ENCODE assay signal across 5 mouse cellular contexts in genomic region chr15:78588049-78588448, GRCm38 (mm10). TPM values are rescaled to one million over a fixed set of nuclear protein-coding genes. Genes with fewer than 3 reads are reported as not detected.
"Had no signal": no experiment of that assay in that cellular context is flagged by ENCODE, and none has a peak within 500 bp of the region (broad histone marks: within the 10 kb centered on the region; RNA-seq: fewer than 3 reads in every experiment).

No protein-coding gene starts in this region.

- H3K4me2 ChIP-seq: limb, embryonic 13.5 days; lung, embryonic 15.5 days; midbrain, embryonic 13.5 days had no signal

- H3K9me3 ChIP-seq: lung, embryonic 15.5 days had no signal

- H3K36me3 ChIP-seq: limb, embryonic 13.5 days; lung, embryonic 15.5 days; midbrain, embryonic 13.5 days had no signal

- H3K27me3 ChIP-seq: lung, embryonic 15.5 days; midbrain, embryonic 13.5 days had no signal

- H3K27ac ChIP-seq: kidney, postnatal 0 days; limb, embryonic 13.5 days; lung, embryonic 15.5 days; stomach, postnatal 0 days had no signal

- H3K4me3 ChIP-seq: limb, embryonic 13.5 days; lung, embryonic 15.5 days; midbrain, embryonic 13.5 days had no signal

- H3K9ac ChIP-seq: limb, embryonic 13.5 days; lung, embryonic 15.5 days; midbrain, embryonic 13.5 days had no signal

RNA-seq across cellular contexts. Expression of gene Sstr3, which starts 43.6 kb away (rescaled TPM):
- polyA plus RNA-seq: limb, embryonic 13.5 days; lung, embryonic 15.5 days had no signal
